Mouse (Mus musculus) gastrocnemius, adult 8-10 months (tissue): Measurements from ENCODE around the gene Foxa1. TPM values are rescaled to one million over a fixed set of nuclear protein-coding genes. Genes with fewer than 3 reads are reported as not detected.

Source experiments
- DNase-seq, 2 experiments: peaks; one replicate each; pipeline ENCODE4 v3.0.0; 2022; ENCODE audit warnings: low spot score in 2 of 2
- total RNA-seq, 4 experiments: library from RNA; stranded (reverse); gene quantifications; 2 replicates each; pipeline ENCODE4 v1.2.4; 2022

Gene Foxa1
- total RNA-seq, 4 experiments from 2014 or later: not detected

GRCm38 (mm10) chr12:57541118-57541517 lies 5.6 kb downstream of the Foxa1 start:
- DNase-seq: no peak

- DNase-seq: no peak
Observed at GRCm38 (mm10) chr12:57539551-57539985, 7.1 kb downstream of the Foxa1 start.

GRCm38 (mm10) chr12:57538588-57539550 lies 7.8 kb downstream of the Foxa1 start:
- no peak for DNase-seq

GRCm38 (mm10) chr12:57537791-57538587 lies 8.7 kb downstream of the Foxa1 start:
- no peak for DNase-seq

GRCm38 (mm10) chr12:57536909-57537670 lies 9.6 kb downstream of the Foxa1 start:
- no peak for DNase-seq

GRCm38 (mm10) chr12:57536056-57536908 lies 10.4 kb downstream of the Foxa1 start:
- no peak for DNase-seq

GRCm38 (mm10) chr12:57534879-57535611 lies 11.7 kb downstream of the Foxa1 start:
- DNase-seq: no peak

GRCm38 (mm10) chr12:57534517-57534878 lies 12.2 kb downstream of the Foxa1 start:
- DNase-seq: no peak

GRCm38 (mm10) chr12:57530474-57530873 lies 16.2 kb downstream of the Foxa1 start:
- DNase-seq: no peak

- DNase-seq: no peak
Observed at GRCm38 (mm10) chr12:57528335-57528734, 18.4 kb downstream of the Foxa1 start.

GRCm38 (mm10) chr12:57515702-57516377 lies 30.9 kb downstream of the Foxa1 start:
- DNase-seq: no peak

GRCm38 (mm10) chr12:57514552-57514951 lies 32.2 kb downstream of the Foxa1 start:
- no peak for DNase-seq

GRCm38 (mm10) chr12:57511560-57511959 lies 35.2 kb downstream of the Foxa1 start:
- DNase-seq: no peak

- no peak for DNase-seq
Observed at GRCm38 (mm10) chr12:57511127-57511526, 35.6 kb downstream of the Foxa1 start.

- DNase-seq: no peak
Observed at GRCm38 (mm10) chr12:57509726-57510125, 37.0 kb downstream of the Foxa1 start.

GRCm38 (mm10) chr12:57508938-57509337 lies 37.8 kb downstream of the Foxa1 start:
- no peak for DNase-seq

GRCm38 (mm10) chr12:57505329-57505728 lies 41.4 kb downstream of the Foxa1 start:
- DNase-seq: no peak

GRCm38 (mm10) chr12:57500246-57500645 lies 46.5 kb downstream of the Foxa1 start:
- DNase-seq: no peak
